Comparison of ENCODE assay signal across 9 mouse cellular contexts in the genomic region with DNA sequence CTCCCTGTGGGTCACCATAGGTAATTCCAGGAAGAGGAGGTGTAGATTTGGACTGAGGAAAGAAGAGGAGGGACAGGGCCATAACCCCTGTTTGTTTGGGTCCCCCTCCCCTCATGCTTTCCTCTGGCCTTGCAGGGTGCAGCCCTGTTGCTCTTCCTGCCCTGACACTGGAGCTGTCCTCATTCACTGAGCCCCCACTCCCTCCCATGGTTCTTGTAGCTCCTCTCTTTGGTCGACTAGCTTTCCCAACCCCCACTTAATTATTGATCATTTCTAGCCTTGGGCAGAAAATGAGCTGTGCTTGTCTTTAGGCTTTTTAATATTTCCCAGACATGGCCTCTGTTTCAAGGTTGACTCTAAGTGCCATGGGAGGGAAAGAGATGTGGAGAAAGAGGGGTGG. TPM values are rescaled to one million over a fixed set of nuclear protein-coding genes. Genes with fewer than 3 reads are reported as not detected.
DNase-seq lines count a peak whose midpoint lies in the region; ATAC-seq lines count a peak whose summit lies in the region.
"Had no signal": no experiment of that assay in that cellular context is flagged by ENCODE, and none has a peak within 500 bp of the region (broad histone marks: within the 10 kb centered on the region; RNA-seq: fewer than 3 reads in every experiment).

No protein-coding gene starts in this region.

- 18% methylated on average over 1 of the region's 1 CpGs for WGBS in lung, embryonic 16.5 days
- WGBS in limb, embryonic 15.5 days: 13% methylated on average over 1 of the region's 1 CpGs
- 14% methylated on average over 1 of the region's 1 CpGs for WGBS in stomach, embryonic 16.5 days

- no peak for ATAC-seq in lung, embryonic 16.5 days (ENCODE audit: low read depth)
- no peak for ATAC-seq in limb, embryonic 15.5 days (ENCODE audit: insufficient number of reproducible peaks, low FRiP score, low TSS enrichment, low read depth)
- no peak for ATAC-seq in stomach, embryonic 16.5 days (ENCODE audit: insufficient read depth, low FRiP score)

- H3K9me3 ChIP-seq in lung, embryonic 16.5 days (ENCODE audit: control insufficient read depth, low read length): no peaks in the 10 kb centered on the region
- no peaks in the 10 kb centered on the region for H3K9me3 ChIP-seq in limb, embryonic 15.5 days
- H3K9me3 ChIP-seq in stomach, embryonic 16.5 days (replicated peaks; ENCODE audit: control insufficient read depth, low read length): no peaks in the 10 kb centered on the region

- peak overlapping the region; percentile 80 for H3K4me2 ChIP-seq in lung, embryonic 16.5 days (ENCODE audit: low read depth, low read length)
- H3K4me2 ChIP-seq in limb, embryonic 15.5 days: peak overlapping the region; percentile 74
- H3K4me2 ChIP-seq in stomach, embryonic 16.5 days (ENCODE audit: low read depth, low read length): peak overlapping the region; percentile 95

- peaks cover 16% of the 10 kb centered on the region for H3K4me1 ChIP-seq in lung, embryonic 16.5 days (replicated peaks; ENCODE audit: control insufficient read depth, insufficient read depth, low read length)
- H3K4me1 ChIP-seq in limb, embryonic 15.5 days: peaks cover 24% of the 10 kb centered on the region
- H3K4me1 ChIP-seq in stomach, embryonic 16.5 days (ENCODE audit: control insufficient read depth, insufficient read depth, low read length): peaks cover 18% of the 10 kb centered on the region

- peak overlapping the region; percentile 99; the same call in 1 of the 2 replicates for H3K27ac ChIP-seq in lung, embryonic 16.5 days (ENCODE audit: low read length)
- H3K27ac ChIP-seq in limb, embryonic 15.5 days: peak overlapping the region; percentile 94; the same call in 1 of the 2 replicates
- peak overlapping the region; percentile 99 for H3K27ac ChIP-seq in stomach, embryonic 16.5 days (ENCODE audit: low read length)

- H3K4me3 ChIP-seq in lung, embryonic 16.5 days (ENCODE audit: low read length): peak overlapping the region; percentile 65
- peak overlapping the region; percentile 64 for H3K4me3 ChIP-seq in limb, embryonic 15.5 days
- peak overlapping the region; percentile 83 for H3K4me3 ChIP-seq in stomach, embryonic 16.5 days (replicated peaks; ENCODE audit: low read length)

- peak; percentile 47 to 81 for DNase-seq in adrenal gland, adult (ENCODE audit: inconsistent age in 2 of 2, low spot score in 1 of 2)
- DNase-seq in adrenal gland, postnatal 25 days: no peak
- no peak for DNase-seq in lung, postnatal 14 days
- DNase-seq in ovary, adult 18-20 months (ENCODE audit: low spot score): no peak
- no peak for DNase-seq in thymus, adult 18-20 months

- peaks cover 10% of the 10 kb centered on the region for H3K36me3 ChIP-seq in lung, embryonic 16.5 days (ENCODE audit: control insufficient read depth, insufficient read depth, low read length)
- peaks cover 17% of the 10 kb centered on the region for H3K36me3 ChIP-seq in limb, embryonic 15.5 days
- H3K36me3 ChIP-seq in stomach, embryonic 16.5 days (ENCODE audit: control insufficient read depth, insufficient read depth, low read length): peaks cover 7% of the 10 kb centered on the region; the same call in 1 of the 2 replicates

- H3K9ac ChIP-seq in lung, embryonic 16.5 days (ENCODE audit: low read length): peak overlapping the region; percentile 80
- peak overlapping the region; percentile 85; the same call in 1 of the 2 replicates for H3K9ac ChIP-seq in limb, embryonic 15.5 days
- H3K9ac ChIP-seq in stomach, embryonic 16.5 days (ENCODE audit: low read length): peak overlapping the region; percentile 89

- no peaks in the 10 kb centered on the region for H3K27me3 ChIP-seq in lung, embryonic 16.5 days (ENCODE audit: control insufficient read depth, insufficient read depth, low read depth, low read length)
- no peaks in the 10 kb centered on the region for H3K27me3 ChIP-seq in limb, embryonic 15.5 days
- no peaks in the 10 kb centered on the region for H3K27me3 ChIP-seq in stomach, embryonic 16.5 days (ENCODE audit: control insufficient read depth, insufficient read depth, low read length)

RNA-seq across cellular contexts. Expression of gene Prune1, which starts 2.2 kb away (rescaled TPM):
- total RNA-seq in adrenal gland, postnatal 25 days (2021): 27.9 and 38.2 TPM in 2 replicates
- 23.2 and 23.9 TPM in 2 replicates for polyA plus RNA-seq in lung, embryonic 16.5 days (2015; fragmentation: Nextera tagmentation; extraction: Ambion mirVana)
- polyA plus RNA-seq in limb, embryonic 15.5 days (2015; fragmentation: Nextera tagmentation; extraction: Ambion mirVana): 22.7 and 31.6 TPM in 2 replicates
- 18.9 and 21.2 TPM in 2 replicates for polyA plus RNA-seq in stomach, embryonic 16.5 days (2015; fragmentation: Nextera tagmentation; extraction: Ambion mirVana)

RNA-seq across cellular contexts. Expression of gene Mindy1, which starts 2.9 kb away (rescaled TPM):
- total RNA-seq in adrenal gland, postnatal 25 days (2021): 164 and 181 TPM in 2 replicates
- polyA plus RNA-seq in lung, embryonic 16.5 days (2015; fragmentation: Nextera tagmentation; extraction: Ambion mirVana): 41.0 and 47.0 TPM in 2 replicates
- polyA plus RNA-seq in limb, embryonic 15.5 days (2015; fragmentation: Nextera tagmentation; extraction: Ambion mirVana): 49.8 and 53.1 TPM in 2 replicates
- 54.6 and 62.0 TPM in 2 replicates for polyA plus RNA-seq in stomach, embryonic 16.5 days (2015; fragmentation: Nextera tagmentation; extraction: Ambion mirVana)

RNA-seq across cellular contexts. Expression of gene Anxa9, which starts 22.9 kb away (rescaled TPM):
- total RNA-seq in adrenal gland, postnatal 25 days (2021): 1.2 and 1.3 TPM in 2 replicates
- 1.7 and 2.0 TPM in 2 replicates for polyA plus RNA-seq in lung, embryonic 16.5 days (2015; fragmentation: Nextera tagmentation; extraction: Ambion mirVana)
- polyA plus RNA-seq in limb, embryonic 15.5 days (2015; fragmentation: Nextera tagmentation; extraction: Ambion mirVana): 12.5 and 15.1 TPM in 2 replicates
- polyA plus RNA-seq in stomach, embryonic 16.5 days (2015; fragmentation: Nextera tagmentation; extraction: Ambion mirVana): 6.8 and 13.2 TPM in 2 replicates

RNA-seq across cellular contexts. Expression of gene Cers2, which starts 30.5 kb away (rescaled TPM):
- total RNA-seq in adrenal gland, postnatal 25 days (2021): 253 and 254 TPM in 2 replicates
- 221 and 230 TPM in 2 replicates for polyA plus RNA-seq in lung, embryonic 16.5 days (2015; fragmentation: Nextera tagmentation; extraction: Ambion mirVana)
- 154 and 157 TPM in 2 replicates for polyA plus RNA-seq in limb, embryonic 15.5 days (2015; fragmentation: Nextera tagmentation; extraction: Ambion mirVana)
- polyA plus RNA-seq in stomach, embryonic 16.5 days (2015; fragmentation: Nextera tagmentation; extraction: Ambion mirVana): 148 and 155 TPM in 2 replicates

RNA-seq across cellular contexts. Expression of gene Bnipl, which starts 33.1 kb away (rescaled TPM):
- total RNA-seq in adrenal gland, postnatal 25 days (2021): 0.24 TPM in 1 of 2 replicates, not detected in the other
- polyA plus RNA-seq in lung, embryonic 16.5 days (2015; fragmentation: Nextera tagmentation; extraction: Ambion mirVana): 4.6 and 5.7 TPM in 2 replicates
- polyA plus RNA-seq in limb, embryonic 15.5 days (2015; fragmentation: Nextera tagmentation; extraction: Ambion mirVana): 15.6 and 17.2 TPM in 2 replicates
- polyA plus RNA-seq in stomach, embryonic 16.5 days (2015; fragmentation: Nextera tagmentation; extraction: Ambion mirVana): 9.2 and 11.6 TPM in 2 replicates
- total RNA-seq: common myeloid progenitor, adult 5-6 weeks had no signal

Comparison
In these comparisons a context has a peak if more than half of its experiments do, and no peak if none do; other contexts are left out.
1. DNase-seq: peak in adrenal gland, adult (2 of 2); none in adrenal gland, postnatal 25 days (single experiment), lung, postnatal 14 days (single experiment), ovary, adult 18-20 months (single experiment) and thymus, adult 18-20 months (0 of 2).
2. Peak in every context shown above with its lines, with median percentiles within 50 percentile points of each other: H3K27ac ChIP-seq, H3K4me2 ChIP-seq, H3K4me3 ChIP-seq and H3K9ac ChIP-seq.